9 mouse cellular contexts compared by ENCODE assay signal in the genomic region with DNA sequence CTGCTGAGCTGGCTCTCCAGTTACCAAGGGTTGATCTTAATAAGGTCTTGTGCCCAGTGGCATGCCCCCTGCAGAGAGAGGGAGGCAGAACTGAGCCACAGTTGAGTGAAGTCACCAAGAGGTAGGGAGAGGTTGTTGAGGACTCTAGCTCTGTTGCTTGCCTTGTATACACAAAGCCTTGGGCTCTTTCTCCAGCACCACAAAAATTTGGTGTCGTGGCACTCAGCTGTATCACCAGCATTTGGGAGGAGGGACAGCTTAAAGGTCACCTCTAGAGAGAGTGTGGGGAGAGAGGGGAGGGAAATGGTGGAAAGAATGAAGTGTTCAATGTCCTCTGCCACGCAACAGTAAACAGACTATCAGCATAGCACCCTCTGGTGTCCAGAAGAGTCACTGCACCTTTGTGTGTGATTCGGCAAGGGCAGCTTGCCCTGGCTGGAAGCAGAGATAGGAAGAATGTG. TPM values are rescaled to one million over a fixed set of nuclear protein-coding genes. Genes with fewer than 3 reads are reported as not detected.
DNase-seq lines count a peak whose midpoint lies in the region; ATAC-seq and TF ChIP-seq lines count a peak whose summit lies in the region.
"Had no signal": no experiment of that assay in that cellular context is flagged by ENCODE, and none has a peak within 500 bp of the region (broad histone marks: within the 10 kb centered on the region; RNA-seq: fewer than 3 reads in every experiment).

No protein-coding gene starts in this region.

- no peaks in the 10 kb centered on the region for H3K9me3 ChIP-seq in forebrain, embryonic 12.5 days
- H3K9me3 ChIP-seq in heart, postnatal 0 days (replicated peaks; ENCODE audit: control insufficient read depth, low read length): no peaks in the 10 kb centered on the region
- no peaks in the 10 kb centered on the region for H3K9me3 ChIP-seq in liver, embryonic 15.5 days (replicated peaks)
- H3K9me3 ChIP-seq in neural tube, embryonic 12.5 days: no peaks in the 10 kb centered on the region
- no peaks in the 10 kb centered on the region for H3K9me3 ChIP-seq in stomach, postnatal 0 days (ENCODE audit: control insufficient read depth, low read length)
- H3K9me3 ChIP-seq: embryonic facial prominence, embryonic 15.5 days had no signal

- ATAC-seq in CD4-positive, CD25-positive, alpha-beta regulatory T cell, adult 4 months: peak; percentile 94
- ATAC-seq in forebrain, embryonic 12.5 days (ENCODE audit: low FRiP score): peak; percentile 49; the same call in 1 of the 2 replicates
- ATAC-seq in heart, postnatal 0 days (ENCODE audit: insufficient read depth, low read depth): peak; percentile 86
- peak; percentile 54 for ATAC-seq in liver, embryonic 15.5 days (ENCODE audit: insufficient read depth)
- peak; percentile 80 for ATAC-seq in neural tube, embryonic 12.5 days (ENCODE audit: low FRiP score, low read depth)
- ATAC-seq in stomach, postnatal 0 days (ENCODE audit: low FRiP score, low TSS enrichment): peak; percentile 46

- no peak overlapping the region for H3K9ac ChIP-seq in forebrain, embryonic 12.5 days
- no peak overlapping the region for H3K9ac ChIP-seq in heart, postnatal 0 days (replicated peaks; ENCODE audit: low read depth, low read length)
- no peak overlapping the region for H3K9ac ChIP-seq in liver, embryonic 15.5 days
- H3K9ac ChIP-seq in neural tube, embryonic 12.5 days: no peak overlapping the region
- no peak overlapping the region for H3K9ac ChIP-seq in stomach, postnatal 0 days (ENCODE audit: low read length)
- H3K9ac ChIP-seq: embryonic facial prominence, embryonic 15.5 days had no signal

- H3K27me3 ChIP-seq in forebrain, embryonic 12.5 days: no peaks in the 10 kb centered on the region
- no peaks in the 10 kb centered on the region for H3K27me3 ChIP-seq in heart, postnatal 0 days (ENCODE audit: control insufficient read depth, insufficient read depth, low read length)
- no peaks in the 10 kb centered on the region for H3K27me3 ChIP-seq in liver, embryonic 15.5 days
- no peaks in the 10 kb centered on the region for H3K27me3 ChIP-seq in neural tube, embryonic 12.5 days (replicated peaks)
- no peaks in the 10 kb centered on the region for H3K27me3 ChIP-seq in stomach, postnatal 0 days (ENCODE audit: control insufficient read depth, insufficient read depth, low read length)
- H3K27me3 ChIP-seq: embryonic facial prominence, embryonic 15.5 days had no signal

- H3K4me1 ChIP-seq in forebrain, embryonic 12.5 days: no peaks in the 10 kb centered on the region
- no peaks in the 10 kb centered on the region; the same call in 1 of the 2 replicates for H3K4me1 ChIP-seq in heart, postnatal 0 days (ENCODE audit: control insufficient read depth, insufficient read depth)
- peaks cover 36% of the 10 kb centered on the region for H3K4me1 ChIP-seq in liver, embryonic 15.5 days (replicated peaks)
- no peaks in the 10 kb centered on the region for H3K4me1 ChIP-seq in neural tube, embryonic 12.5 days
- H3K4me1 ChIP-seq in stomach, postnatal 0 days (replicated peaks; ENCODE audit: control insufficient read depth, insufficient read depth): no peaks in the 10 kb centered on the region

- no peak overlapping the region for H3K4me2 ChIP-seq in forebrain, embryonic 12.5 days
- H3K4me2 ChIP-seq in heart, postnatal 0 days (ENCODE audit: low read depth, low read length): no peak overlapping the region
- H3K4me2 ChIP-seq in liver, embryonic 15.5 days: no peak overlapping the region
- no peak overlapping the region for H3K4me2 ChIP-seq in neural tube, embryonic 12.5 days (replicated peaks)
- no peak overlapping the region for H3K4me2 ChIP-seq in stomach, postnatal 0 days (replicated peaks; ENCODE audit: low read depth)
- H3K4me2 ChIP-seq: embryonic facial prominence, embryonic 15.5 days had no signal

- DNase-seq in c-Kit-negative CD71-positive TER-119-positive erythroid progenitor cells, embryonic 14.5 days (ENCODE audit: low read depth, low spot score): peak; percentile 56
- peak; percentile 88 for DNase-seq in heart, postnatal 0 days (ENCODE audit: low spot score)
- peak; percentile 85 to 89 for DNase-seq in kidney, postnatal 25 days
- DNase-seq in stomach, postnatal 0 days (ENCODE audit: low spot score): peak; percentile 67

- no peak overlapping the region for H3K27ac ChIP-seq in forebrain, embryonic 12.5 days
- peak overlapping the region; percentile 43; the same call in 1 of the 2 replicates for H3K27ac ChIP-seq in heart, postnatal 0 days (ENCODE audit: low read depth)
- H3K27ac ChIP-seq in liver, embryonic 15.5 days (replicated peaks): peak overlapping the region; percentile 35
- no peak overlapping the region for H3K27ac ChIP-seq in neural tube, embryonic 12.5 days
- no peak overlapping the region for H3K27ac ChIP-seq in stomach, postnatal 0 days (replicated peaks)
- H3K27ac ChIP-seq: embryonic facial prominence, embryonic 15.5 days had no signal

- no peak for TF ChIP-seq EP300 in heart, postnatal 0 days (IDR thresholded peaks at IDR 0.05; ENCODE audit: low read depth)
- TF ChIP-seq EP300 in stomach, postnatal 0 days (optimal IDR thresholded peaks at IDR 0.05): no peak

- WGBS in forebrain, embryonic 12.5 days: 6% methylated on average over 3 of the region's 3 CpGs
- WGBS in heart, postnatal 0 days: 3% methylated on average over 3 of the region's 3 CpGs
- under 1% methylated on average over 3 of the region's 3 CpGs for WGBS in liver, embryonic 15.5 days (ENCODE audit: insufficient replicate concordance)
- 5% methylated on average over 3 of the region's 3 CpGs for WGBS in neural tube, embryonic 12.5 days
- WGBS in stomach, postnatal 0 days: 2% methylated on average over 3 of the region's 3 CpGs

- no peaks in the 10 kb centered on the region; the same call in 1 of the 2 replicates for H3K36me3 ChIP-seq in forebrain, embryonic 12.5 days (replicated peaks)
- peaks cover 24% of the 10 kb centered on the region for H3K36me3 ChIP-seq in heart, postnatal 0 days (replicated peaks; ENCODE audit: control insufficient read depth, insufficient read depth, low read length)
- peaks cover 42% of the 10 kb centered on the region for H3K36me3 ChIP-seq in liver, embryonic 15.5 days (replicated peaks)
- H3K36me3 ChIP-seq in neural tube, embryonic 12.5 days: no peaks in the 10 kb centered on the region
- no peaks in the 10 kb centered on the region for H3K36me3 ChIP-seq in stomach, postnatal 0 days (ENCODE audit: control insufficient read depth, insufficient read depth, low read length)
- H3K36me3 ChIP-seq: embryonic facial prominence, embryonic 15.5 days had no signal

- peak; percentile 96 for TF ChIP-seq CTCF in heart, postnatal 0 days (IDR thresholded peaks at IDR 0.05; ENCODE audit: low read depth)
- TF ChIP-seq CTCF in stomach, postnatal 0 days (IDR thresholded peaks at IDR 0.05; ENCODE audit: low read depth): peak; percentile 94

- H3K4me3 ChIP-seq in forebrain, embryonic 12.5 days (replicated peaks): no peak overlapping the region
- no peak overlapping the region for H3K4me3 ChIP-seq in heart, postnatal 0 days (ENCODE audit: low read depth, low read length)
- no peak overlapping the region for H3K4me3 ChIP-seq in liver, embryonic 15.5 days (replicated peaks)
- H3K4me3 ChIP-seq in neural tube, embryonic 12.5 days: no peak overlapping the region
- no peak overlapping the region for H3K4me3 ChIP-seq in stomach, postnatal 0 days (ENCODE audit: low read depth, low read length)
- H3K4me3 ChIP-seq: embryonic facial prominence, embryonic 15.5 days had no signal

RNA-seq across cellular contexts. Expression of a gene that starts 9.2 kb away (rescaled TPM):
- polyA plus RNA-seq in CD4-positive, CD25-positive, alpha-beta regulatory T cell, adult 4 months (2017; shearing (Covaris generic)): 1 to 10 TPM; 4.1 to 4.4 TPM
- polyA plus RNA-seq in forebrain, embryonic 12.5 days (2016; fragmentation: Nextera tagmentation; extraction: Ambion mirVana): 23.9 and 24.3 TPM in 2 replicates
- total RNA-seq in heart, postnatal 0 days (2014; rRNA removed; ENCODE audit: low replicate concordance): 99.5 and 115 TPM in 2 replicates
- 84.2 and 87.7 TPM in 2 replicates for polyA plus RNA-seq in heart, postnatal 0 days (2015; fragmentation: Nextera tagmentation; extraction: Ambion mirVana)
- polyA plus RNA-seq in liver, embryonic 15.5 days (2015; fragmentation: Nextera tagmentation; extraction: Ambion mirVana): 158 and 181 TPM in 2 replicates
- polyA plus RNA-seq in neural tube, embryonic 12.5 days (2016; fragmentation: Nextera tagmentation; extraction: Ambion mirVana): 16.7 and 17.4 TPM in 2 replicates
- polyA plus RNA-seq in stomach, postnatal 0 days (2015; fragmentation: Nextera tagmentation; extraction: Ambion mirVana): 49.7 and 51.2 TPM in 2 replicates

RNA-seq across cellular contexts. Expression of a gene that starts 54.5 kb away (rescaled TPM):
- not detected for polyA plus RNA-seq in CD4-positive, CD25-positive, alpha-beta regulatory T cell, adult 4 months (2017; shearing (Covaris generic))
- polyA plus RNA-seq in forebrain, embryonic 12.5 days (2016; fragmentation: Nextera tagmentation; extraction: Ambion mirVana): not detected in 2 replicates
- 0.04 and 3.7 TPM in 2 replicates for total RNA-seq in heart, postnatal 0 days (2014; rRNA removed; ENCODE audit: low replicate concordance)
- 0.08 and 0.23 TPM in 2 replicates for polyA plus RNA-seq in heart, postnatal 0 days (2015; fragmentation: Nextera tagmentation; extraction: Ambion mirVana)
- not detected in 2 replicates for polyA plus RNA-seq in liver, embryonic 15.5 days (2015; fragmentation: Nextera tagmentation; extraction: Ambion mirVana)
- 0.04 TPM in 1 of 2 replicates, not detected in the other for polyA plus RNA-seq in neural tube, embryonic 12.5 days (2016; fragmentation: Nextera tagmentation; extraction: Ambion mirVana)
- 15.2 and 17.2 TPM in 2 replicates for polyA plus RNA-seq in stomach, postnatal 0 days (2015; fragmentation: Nextera tagmentation; extraction: Ambion mirVana)

RNA-seq across cellular contexts. Expression of a gene that starts 55.0 kb away (rescaled TPM):
- not detected for polyA plus RNA-seq in CD4-positive, CD25-positive, alpha-beta regulatory T cell, adult 4 months (2017; shearing (Covaris generic))
- not detected in 2 replicates for polyA plus RNA-seq in forebrain, embryonic 12.5 days (2016; fragmentation: Nextera tagmentation; extraction: Ambion mirVana)
- not detected in 2 replicates for total RNA-seq in heart, postnatal 0 days (2014; rRNA removed; ENCODE audit: low replicate concordance)
- polyA plus RNA-seq in heart, postnatal 0 days (2015; fragmentation: Nextera tagmentation; extraction: Ambion mirVana): 0.10 and 0.19 TPM in 2 replicates
- not detected in 2 replicates for polyA plus RNA-seq in liver, embryonic 15.5 days (2015; fragmentation: Nextera tagmentation; extraction: Ambion mirVana)
- not detected in 2 replicates for polyA plus RNA-seq in neural tube, embryonic 12.5 days (2016; fragmentation: Nextera tagmentation; extraction: Ambion mirVana)
- polyA plus RNA-seq in stomach, postnatal 0 days (2015; fragmentation: Nextera tagmentation; extraction: Ambion mirVana): 98.8 and 101 TPM in 2 replicates
- polyA plus RNA-seq: embryonic facial prominence, embryonic 15.5 days had no signal

RNA-seq across cellular contexts. Expression of a gene that starts 57.6 kb away (rescaled TPM):
- not detected for polyA plus RNA-seq in CD4-positive, CD25-positive, alpha-beta regulatory T cell, adult 4 months (2017; shearing (Covaris generic))
- polyA plus RNA-seq in forebrain, embryonic 12.5 days (2016; fragmentation: Nextera tagmentation; extraction: Ambion mirVana): not detected in 2 replicates
- total RNA-seq in heart, postnatal 0 days (2014; rRNA removed; ENCODE audit: low replicate concordance): not detected in 2 replicates
- polyA plus RNA-seq in heart, postnatal 0 days (2015; fragmentation: Nextera tagmentation; extraction: Ambion mirVana): not detected in 2 replicates
- not detected in 2 replicates for polyA plus RNA-seq in liver, embryonic 15.5 days (2015; fragmentation: Nextera tagmentation; extraction: Ambion mirVana)
- polyA plus RNA-seq in neural tube, embryonic 12.5 days (2016; fragmentation: Nextera tagmentation; extraction: Ambion mirVana): not detected in 2 replicates
- not detected in 2 replicates for polyA plus RNA-seq in stomach, postnatal 0 days (2015; fragmentation: Nextera tagmentation; extraction: Ambion mirVana)
- polyA plus RNA-seq: embryonic facial prominence, embryonic 15.5 days had no signal

RNA-seq across cellular contexts. Expression of a gene that starts 57.7 kb away (rescaled TPM):
- polyA plus RNA-seq in CD4-positive, CD25-positive, alpha-beta regulatory T cell, adult 4 months (2017; shearing (Covaris generic)): 1 to 10 TPM; 1.2 to 1.5 TPM
- not detected in 2 replicates for polyA plus RNA-seq in forebrain, embryonic 12.5 days (2016; fragmentation: Nextera tagmentation; extraction: Ambion mirVana)
- not detected in 2 replicates for total RNA-seq in heart, postnatal 0 days (2014; rRNA removed; ENCODE audit: low replicate concordance)
- polyA plus RNA-seq in heart, postnatal 0 days (2015; fragmentation: Nextera tagmentation; extraction: Ambion mirVana): 0.04 and 0.05 TPM in 2 replicates
- polyA plus RNA-seq in liver, embryonic 15.5 days (2015; fragmentation: Nextera tagmentation; extraction: Ambion mirVana): 0.06 TPM in 1 of 2 replicates, not detected in the other
- polyA plus RNA-seq in neural tube, embryonic 12.5 days (2016; fragmentation: Nextera tagmentation; extraction: Ambion mirVana): not detected in 2 replicates
- not detected in 2 replicates for polyA plus RNA-seq in stomach, postnatal 0 days (2015; fragmentation: Nextera tagmentation; extraction: Ambion mirVana)

Comparison
In these comparisons a context has a peak if more than half of its experiments do, and no peak if none do; other contexts are left out.
1. H3K27ac ChIP-seq: peak in heart, postnatal 0 days (single experiment) and liver, embryonic 15.5 days (single experiment); none in forebrain, embryonic 12.5 days (single experiment), neural tube, embryonic 12.5 days (single experiment) and stomach, postnatal 0 days (single experiment).
2. RNA of a gene that starts 54.5 kb away (polyA plus RNA-seq): 15.2 to 17.2 TPM in stomach, postnatal 0 days; 0.08 to 0.23 TPM in heart, postnatal 0 days, 0.04 TPM in neural tube, embryonic 12.5 days, not detected in CD4-positive, CD25-positive, alpha-beta regulatory T cell, adult 4 months, not detected in forebrain, embryonic 12.5 days and not detected in liver, embryonic 15.5 days; every median in the first group is over 10 times any median in the second.
3. RNA of a gene that starts 55.0 kb away (polyA plus RNA-seq): 98.8 to 101 TPM in stomach, postnatal 0 days; 0.10 to 0.19 TPM in heart, postnatal 0 days, not detected in forebrain, embryonic 12.5 days, not detected in CD4-positive, CD25-positive, alpha-beta regulatory T cell, adult 4 months, not detected in liver, embryonic 15.5 days and not detected in neural tube, embryonic 12.5 days; every median in the first group is over 10 times any median in the second.
4. Peak in every context shown above with its lines, with median percentiles within 50 percentile points of each other: ATAC-seq and DNase-seq.